Mouse (Mus musculus) embryonic facial prominence, embryonic 13.5 days (tissue): Measurements from ENCODE around the gene Iqch. TPM values are rescaled to one million over a fixed set of nuclear protein-coding genes. Genes with fewer than 3 reads are reported as not detected.

Source experiments
- polyA plus RNA-seq: library from polyadenylated mRNA; unstranded; fragments of >200 nt; fragmentation: Nextera tagmentation; extraction: Ambion mirVana; gene quantifications from 2 replicates; pipeline ENCODE4 v1.2.1, GENCODE M21; 2015

Gene Iqch
- polyA plus RNA-seq, 1 experiment from 2014 or later, result not detected

Other genes with a start within 250 kb of the Iqch start
- gene Map2k5, start 224.6 kb downstream of the Iqch start, polyA plus RNA-seq, result 37.8 and 40.4 TPM in 2 replicates
- gene 2300009A05Rik, start 203.2 kb downstream of the Iqch start, polyA plus RNA-seq, result 34.6 and 37.8 TPM in 2 replicates
- 28.0 and 28.9 TPM in 2 replicates for gene Aagab, start 167 bp upstream of the Iqch start, polyA plus RNA-seq
- gene Smad3, start 155.5 kb upstream of the Iqch start, polyA plus RNA-seq, result 29.8 and 30.9 TPM in 2 replicates